Mouse (Mus musculus) cerebellum, adult 2 months (tissue): ENCODE measurements around the gene Gm17482. TPM values are rescaled to one million over a fixed set of nuclear protein-coding genes. Genes with fewer than 3 reads are reported as not detected.
"Not testable (repeated sequence)": the region's sequence is repeated elsewhere in the genome, so short reads cannot be mapped to it uniquely, and the experiment has no call there.

Experiments used
- DNase-seq, 2 experiments: peaks; one replicate each; pipeline ENCODE4 v3.0.0; 2021
- H3K27ac ChIP-seq: fragments of 200-500 bp; 2 replicates; pipeline ENCODE4 v1.5.1; 2012; ENCODE audit warnings: low read length, control low read depth, inconsistent platforms; ENCODE audit not compliant: insufficient read depth
- H3K27me3 ChIP-seq: fragments of 200-500 bp; 2 replicates; pipeline ENCODE4 v1.6.1; 2012; ENCODE audit warnings: inconsistent platforms, mild to moderate bottlenecking, low read length, moderate library complexity; ENCODE audit not compliant: control insufficient read depth, insufficient read depth
- H3K4me1 ChIP-seq: fragments of 200-500 bp; 2 replicates; pipeline ENCODE4 v1.6.1; 2011; ENCODE audit warnings: low read length; ENCODE audit not compliant: control insufficient read depth, insufficient read depth
- H3K4me3 ChIP-seq: fragments of 200-500 bp; replicated peaks from 2 replicates; pipeline ENCODE3; 2011; ENCODE audit warnings: mild to moderate bottlenecking, low read depth, low read length, control low read depth; ENCODE audit not compliant: insufficient read depth
- CTCF ChIP-seq: fragments of 200-500 bp; IDR thresholded peaks from 2 replicates; pipeline ENCODE4 v1.5.1; 2011; ENCODE audit warnings: low read depth, mild to moderate bottlenecking, control low read depth, low read length, moderate library complexity, borderline replicate concordance; ENCODE audit not compliant: insufficient read depth
- POLR2A ChIP-seq: fragments of 200-500 bp; IDR thresholded peaks from 2 replicates; pipeline ENCODE4 v1.6.1; 2011; ENCODE audit warnings: low read length, control low read depth, borderline replicate concordance; ENCODE audit not compliant: insufficient read depth
- WGBS: fragments of 180-500 bp; shearing (Covaris S2); methylation state at CpG from one replicate; pipeline ENCODE4 v1.1.7; 2018; 5-methylcytosine and 5-hydroxymethylcytosine counted together
- polyA plus RNA-seq: library from polyadenylated mRNA; depleted of rRNA; stranded (reverse); fragments of >200 nt; gene quantifications from 2 replicates; pipeline ENCODE4 v1.2.3, GENCODE M21; 2012

The Gm17482 gene
- polyA plus RNA-seq, 1 experiment: not detected

DNA sequence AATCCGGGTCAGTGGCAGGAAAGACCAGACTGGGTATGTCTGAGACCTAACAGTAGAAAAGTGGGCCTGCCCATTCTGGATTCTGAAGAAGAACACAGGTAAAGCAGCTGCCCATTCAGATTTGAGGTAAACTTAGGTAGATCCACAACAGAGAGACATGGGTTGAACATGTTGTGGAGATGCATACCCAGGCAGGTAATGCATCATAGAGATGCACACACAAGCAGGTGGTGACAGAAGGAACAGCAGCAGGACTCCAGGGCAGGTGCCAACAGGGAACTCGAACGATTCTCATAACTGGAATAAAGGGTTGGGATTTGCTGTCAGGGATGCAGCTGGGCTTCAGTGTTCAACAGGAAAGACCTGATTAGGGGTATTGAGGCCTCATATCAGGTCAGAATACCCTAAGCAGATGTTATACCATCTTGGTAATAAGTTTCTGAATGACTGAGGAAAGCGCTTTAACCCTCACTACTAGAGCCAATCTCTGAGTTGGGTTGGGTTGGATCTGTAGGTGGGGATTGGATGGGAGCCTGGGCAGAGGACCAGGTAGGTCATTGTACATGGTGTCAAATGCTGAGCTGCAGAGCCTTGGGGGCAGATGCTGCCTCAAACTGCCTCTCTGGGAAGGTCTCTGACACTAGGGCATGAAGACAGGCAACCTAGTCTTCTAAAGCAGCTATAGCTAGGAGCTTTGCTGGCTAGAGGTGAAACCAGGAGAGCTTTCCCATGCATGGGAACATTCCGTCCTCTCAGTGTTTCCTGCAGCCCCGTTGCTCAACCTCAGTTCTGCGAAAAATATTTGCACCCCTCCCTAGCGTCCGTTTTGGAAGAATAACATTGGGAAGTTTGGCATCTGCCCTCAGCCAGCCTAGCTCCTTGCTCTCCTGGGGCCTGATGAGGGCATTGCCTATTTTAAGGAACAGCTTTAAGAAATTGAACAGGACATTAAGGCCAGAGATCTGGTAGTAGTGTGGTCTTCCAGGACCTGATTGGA is 11.2 kb downstream of the Gm17482 start:
- Histone ChIP-seq H3K27me3 (no peaks in the 10 kb centered on the region), H3K27ac (peak overlapping the region; percentile 99)
- 10% methylated on average over 9 of the region's 9 CpGs for whole genome bisulfite sequencing

GRCm38 (mm10) chr6:115239335-115239734 is 12.2 kb downstream of the Gm17482 start:
- TF ChIP-seq CTCF (no peak), POLR2A (no peak)
- WGBS: 17% methylated on average over 7 of the region's 7 CpGs
- Histone ChIP-seq H3K4me1 (peaks cover 65% of the 10 kb centered on the region), H3K27me3 (no peaks in the 10 kb centered on the region), H3K4me3 (no peak overlapping the region), H3K27ac (peak overlapping the region; percentile 99)
- peak; percentile 51 to 56 for DNase-seq

More for the DNA sequence above, 11.2 kb downstream of the Gm17482 start:
- TF ChIP-seq CTCF (no peak), POLR2A (no peak)
- H3K4me3 ChIP-seq: no peak overlapping the region
- peaks cover 59% of the 10 kb centered on the region for H3K4me1 ChIP-seq
- DNase-seq: peak; percentile 96 to 97

DNA sequence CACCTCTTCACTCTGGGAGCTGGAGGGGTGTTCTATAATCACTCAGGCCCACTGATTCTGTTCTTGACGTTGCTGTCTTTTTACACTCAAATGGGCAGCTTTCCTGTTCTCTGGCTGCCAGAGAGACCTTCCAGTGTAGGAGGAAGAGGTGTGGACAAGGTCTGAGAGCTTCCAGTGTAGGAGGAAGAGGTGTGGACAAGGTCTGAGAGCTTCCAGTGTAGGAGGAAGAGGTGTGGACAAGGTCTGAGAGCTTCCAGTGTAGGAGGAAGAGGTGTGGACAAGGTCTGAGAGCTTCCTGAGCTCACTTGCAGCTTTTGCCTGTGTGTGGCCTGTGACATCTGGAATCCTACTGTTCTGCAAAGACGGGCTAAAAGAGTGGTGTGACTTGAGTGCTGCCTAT is 13.3 kb downstream of the Gm17482 start:
- H3K4me3 ChIP-seq, H3K27me3 ChIP-seq: not testable (repeated sequence)
- Histone ChIP-seq H3K27ac (peak overlapping the region; percentile 17), H3K4me1 (peaks cover 70% of the 10 kb centered on the region)
- WGBS: 35% methylated on average over 2 of the region's 2 CpGs
- DNase-seq: peak in 1 of 2 experiments; percentile 23

DNA sequence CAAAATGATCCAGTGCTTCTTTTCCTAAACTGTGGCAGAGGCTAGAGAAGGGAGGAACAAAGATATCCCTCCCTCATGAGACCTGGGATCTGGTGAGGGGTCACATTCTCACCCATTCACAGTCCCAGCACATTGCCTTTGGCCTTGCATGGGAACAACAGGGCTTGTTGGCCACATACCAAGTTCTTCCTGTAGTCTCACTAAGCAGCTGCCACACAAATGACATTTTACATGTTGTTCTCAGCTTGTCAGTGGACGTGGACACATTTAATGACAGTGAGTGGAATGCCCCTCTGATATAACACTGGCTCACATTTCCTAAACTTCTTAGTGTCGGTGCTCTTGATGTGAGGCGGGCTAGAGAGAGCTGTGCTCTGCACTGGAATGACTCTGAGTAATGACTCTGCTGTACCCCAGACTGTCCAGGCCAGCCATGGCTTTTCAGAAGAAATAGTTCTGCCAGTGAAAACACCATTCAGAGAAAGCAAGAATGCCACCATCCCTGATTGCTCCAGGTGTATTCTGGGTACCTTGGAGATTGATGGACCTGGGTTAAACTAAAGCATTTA is 14.1 kb downstream of the Gm17482 start:
- H3K27ac ChIP-seq: peak overlapping the region; percentile 62
- peaks cover 72% of the 10 kb centered on the region for H3K4me1 ChIP-seq
- no peak overlapping the region for H3K4me3 ChIP-seq
- H3K27me3 ChIP-seq: no peaks in the 10 kb centered on the region
- DNase-seq: peak in 1 of 2 experiments; percentile 32
- 63% methylated on average over 3 of the region's 3 CpGs for WGBS
- TF ChIP-seq CTCF (no peak), POLR2A (no peak)

GRCm38 (mm10) chr6:115241939-115242338 is 14.8 kb downstream of the Gm17482 start:
- peak in 1 of 2 experiments; percentile 38 for DNase-seq
- no peak overlapping the region for H3K4me3 ChIP-seq
- H3K27ac ChIP-seq: peak overlapping the region; percentile 33; the same call in 1 of the 2 replicates
- peaks cover 74% of the 10 kb centered on the region for H3K4me1 ChIP-seq
- H3K27me3 ChIP-seq: no peaks in the 10 kb centered on the region
- TF ChIP-seq POLR2A (no peak), CTCF (no peak)
- WGBS: 34% methylated on average over 3 of the region's 3 CpGs

DNA sequence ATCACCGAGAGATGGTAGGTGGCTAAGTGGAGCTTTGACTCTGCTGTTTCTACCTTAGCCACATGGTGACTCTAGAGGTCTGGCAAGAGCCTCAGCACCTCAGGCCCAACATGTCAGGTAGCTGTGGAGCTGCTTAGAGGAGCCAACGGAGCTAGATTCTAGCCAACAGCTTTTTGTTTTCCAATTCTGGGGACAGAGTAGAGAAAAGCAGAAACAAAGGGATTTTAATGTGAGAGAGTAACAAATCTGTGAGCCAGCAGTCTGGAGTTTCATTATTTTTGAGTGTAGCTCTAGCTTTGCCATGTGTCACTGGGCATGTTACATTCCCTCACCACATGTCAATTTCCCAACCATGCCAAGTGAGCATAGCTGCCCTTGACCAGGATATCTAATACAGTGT is 17.1 kb downstream of the Gm17482 start:
- peak; percentile 63 to 81 for DNase-seq
- Histone ChIP-seq H3K4me1 (peaks cover 57% of the 10 kb centered on the region), H3K27ac (peak overlapping the region; percentile 63), H3K27me3 (no peaks in the 10 kb centered on the region), H3K4me3 (no peak overlapping the region)
- peak; percentile 35; the same call in 1 of the 2 replicates for TF ChIP-seq CTCF
- TF ChIP-seq POLR2A: no peak
- 12% methylated on average over 2 of the region's 2 CpGs for WGBS

- DNase-seq: peak in 1 of 2 experiments; percentile 75
- peak overlapping the region; percentile 18; the same call in 1 of the 2 replicates for H3K27ac ChIP-seq
- H3K4me1 ChIP-seq: peaks cover 47% of the 10 kb centered on the region
- 39% methylated on average over 3 of the region's 3 CpGs for WGBS
- H3K27me3 ChIP-seq: no peaks in the 10 kb centered on the region
- no peak for TF ChIP-seq POLR2A
- H3K4me3 ChIP-seq: no peak overlapping the region
Observed at GRCm38 (mm10) chr6:115245500-115246058, 18.4 kb downstream of the Gm17482 start.
